Mouse (Mus musculus) frontal cortex, postnatal 10 days (tissue): ENCODE results near the gene Ldhb.
A peak's percentile ranks its signal among the peaks of the same experiment; 100 is the strongest.
"Not testable (repeated sequence)": the region's sequence is repeated elsewhere in the genome, so short reads cannot be mapped to it uniquely, and the experiment has no call there.

Source experiments
- DNase-seq, 2 experiments: peaks; one replicate each; pipeline ENCODE4 v3.0.0; 2022; ENCODE audit warnings: low spot score in 2 of 2, mixed read lengths in 1 of 2

Ldhb gene

DNA sequence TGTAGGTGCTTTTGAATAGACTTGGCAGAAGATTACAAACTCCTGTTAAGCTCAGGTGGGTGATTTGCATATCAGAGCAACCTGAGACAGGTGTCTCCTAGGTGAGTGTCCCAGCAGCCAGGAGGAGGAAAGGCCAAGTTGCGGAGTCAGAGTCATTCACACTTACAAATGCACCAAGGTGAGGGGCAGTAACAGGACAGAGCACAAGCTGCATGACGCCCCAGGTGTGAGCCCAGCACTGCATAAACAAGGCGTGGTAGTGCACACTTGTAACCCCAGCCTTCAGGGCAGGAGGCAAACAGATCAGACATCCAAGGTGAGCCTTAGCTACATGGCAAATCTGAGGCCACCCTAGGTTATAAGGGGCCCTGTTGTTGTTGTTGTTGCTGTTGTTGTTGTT is 5.1 kb upstream of the Ldhb start:
- no peak for DNase-seq

- no peak for DNase-seq
Observed at GRCm38 (mm10) chr6:142511516-142512135, 3.9 kb upstream of the Ldhb start.

- no peak for DNase-seq
Observed at GRCm38 (mm10) chr6:142508663-142509062, 906 bp upstream of the Ldhb start.

DNA sequence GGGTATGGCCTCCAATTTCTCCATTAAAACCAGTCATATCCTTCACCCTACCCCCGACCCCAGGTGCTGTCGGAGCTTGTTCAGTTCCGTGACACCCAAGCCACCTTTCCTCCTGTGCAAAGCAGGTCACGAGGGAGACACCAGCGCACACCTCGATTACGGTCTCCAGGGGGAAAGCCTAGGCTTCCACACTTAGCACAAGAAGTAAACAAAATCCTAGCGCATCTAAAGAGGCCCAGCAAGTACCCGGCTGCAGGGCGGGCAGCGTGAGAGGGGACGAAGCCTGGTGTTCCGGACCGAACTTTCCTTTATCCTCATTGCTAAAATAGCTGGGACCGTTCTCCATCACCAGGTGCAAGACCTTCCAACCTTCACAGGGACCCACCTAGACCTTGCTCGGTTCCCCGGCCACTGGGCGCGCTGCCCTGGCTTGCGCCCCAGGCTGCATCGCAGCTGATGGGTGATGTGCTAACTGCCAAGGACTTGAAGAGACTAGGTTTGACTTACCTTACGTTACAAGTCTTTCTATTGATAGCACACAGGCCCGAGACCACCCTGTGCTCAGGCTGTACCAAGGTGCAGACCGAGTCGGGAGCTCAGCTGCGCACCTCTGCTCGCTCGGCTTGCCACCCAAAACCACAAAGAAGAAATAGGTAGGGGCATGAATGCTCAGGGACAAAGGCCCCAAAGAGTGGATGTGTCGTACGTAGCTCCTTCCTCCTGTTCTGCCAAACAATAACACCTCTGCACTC is 548 bp downstream of the Ldhb start:
- DNase-seq: peak in 1 of 2 experiments; percentile 26

DNA sequence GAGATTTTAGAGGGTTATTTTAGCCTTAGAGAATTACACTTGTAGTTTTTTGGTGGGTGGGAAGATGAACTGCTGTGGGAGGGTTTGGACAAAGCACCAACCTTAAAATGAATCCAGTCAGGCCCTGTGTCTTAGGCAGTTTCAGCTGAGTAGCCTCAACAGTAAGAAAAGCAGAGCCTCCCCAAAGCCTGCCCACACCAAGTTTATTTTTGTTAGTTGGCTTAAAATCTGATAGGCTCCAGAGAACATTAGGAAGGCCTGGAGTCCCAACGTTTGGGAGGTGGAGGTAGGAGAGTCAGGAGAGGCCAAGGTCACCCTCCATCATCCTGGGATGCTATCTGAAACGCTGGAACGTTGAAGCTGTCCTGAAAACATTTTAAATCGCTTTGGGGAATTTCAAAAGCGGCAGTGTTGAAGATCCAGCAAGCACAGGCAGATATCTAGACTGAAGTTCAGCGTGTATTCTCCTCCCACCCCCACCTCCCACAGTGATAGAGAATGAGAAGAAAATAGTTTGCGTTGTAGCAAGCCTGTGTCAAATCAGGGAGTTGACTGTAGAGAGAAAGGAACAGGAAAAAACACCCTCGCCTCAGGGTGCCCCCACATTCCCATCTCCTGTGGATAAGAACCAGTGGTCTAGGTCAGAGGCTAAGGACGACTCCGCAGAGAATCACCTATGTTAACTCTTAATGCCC is 1.3 kb downstream of the Ldhb start:
- DNase-seq: no peak

GRCm38 (mm10) chr6:142503601-142504000 is 4.2 kb downstream of the Ldhb start:
- DNase-seq: no peak

- no peak for DNase-seq
Observed at GRCm38 (mm10) chr6:142502519-142503125, 5.1 kb downstream of the Ldhb start.

GRCm38 (mm10) chr6:142490114-142490513 is 17.6 kb downstream of the Ldhb start:
- not testable (repeated sequence) for DNase-seq

GRCm38 (mm10) chr6:142487638-142488037 is 20.1 kb downstream of the Ldhb start:
- DNase-seq: no peak

DNA sequence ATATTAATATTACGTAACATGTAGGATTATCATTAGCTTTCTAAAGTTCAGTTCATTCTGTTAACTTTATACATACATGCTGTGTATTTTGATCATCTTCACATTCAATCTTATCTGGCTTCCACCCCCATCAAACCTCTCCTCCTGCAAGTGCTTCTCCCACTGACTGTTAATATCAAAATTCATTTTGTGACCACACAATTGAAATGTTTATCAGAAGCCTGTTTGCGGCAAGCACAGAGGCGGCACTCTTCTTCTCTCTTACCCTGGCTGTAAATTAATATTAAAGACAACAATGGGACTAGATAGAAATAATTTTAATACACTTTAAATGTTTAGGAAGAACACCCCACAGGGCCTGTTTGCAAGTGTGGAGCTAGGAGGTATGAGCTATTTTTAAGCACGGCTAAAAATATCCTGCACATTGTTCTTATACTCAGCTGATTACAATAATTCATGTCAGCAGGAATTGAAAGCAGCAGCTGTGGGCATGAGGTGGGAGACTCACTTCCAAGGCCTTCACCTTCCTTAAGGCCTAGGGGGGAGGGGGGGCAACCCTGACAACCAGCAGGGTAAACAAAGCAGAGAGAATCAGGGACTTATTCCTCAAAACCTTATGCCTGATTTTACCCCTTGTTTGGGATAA is 22.2 kb downstream of the Ldhb start:
- DNase-seq: no peak

DNA sequence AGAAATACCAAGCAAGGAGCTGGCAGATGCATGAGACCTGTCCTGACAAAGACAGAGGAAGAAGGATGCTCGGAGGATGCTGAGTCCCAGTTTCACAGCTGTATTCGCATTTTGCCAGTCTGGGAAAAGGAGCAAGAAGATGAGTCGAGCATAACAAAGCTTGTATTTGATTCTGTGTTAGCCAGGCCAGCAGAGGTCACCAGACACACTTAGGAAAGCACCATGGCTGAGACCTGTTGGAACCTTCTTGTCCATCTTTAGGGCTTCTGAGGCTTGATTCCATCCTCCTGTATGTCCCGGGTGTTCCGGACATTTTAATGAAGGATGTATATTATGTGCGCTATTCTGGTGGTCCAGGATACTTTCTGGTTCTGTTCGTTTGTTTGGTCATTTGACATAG is 30.5 kb downstream of the Ldhb start:
- DNase-seq: no peak

GRCm38 (mm10) chr6:142472801-142473203 is 35.0 kb downstream of the Ldhb start, which contains the start of gene Gys2:
Gys2 (minus strand) TSS chr6:142473109.
- no peak for DNase-seq

- DNase-seq: no peak
Observed at GRCm38 (mm10) chr6:142471141-142471540, 36.6 kb downstream of the Ldhb start.

DNA sequence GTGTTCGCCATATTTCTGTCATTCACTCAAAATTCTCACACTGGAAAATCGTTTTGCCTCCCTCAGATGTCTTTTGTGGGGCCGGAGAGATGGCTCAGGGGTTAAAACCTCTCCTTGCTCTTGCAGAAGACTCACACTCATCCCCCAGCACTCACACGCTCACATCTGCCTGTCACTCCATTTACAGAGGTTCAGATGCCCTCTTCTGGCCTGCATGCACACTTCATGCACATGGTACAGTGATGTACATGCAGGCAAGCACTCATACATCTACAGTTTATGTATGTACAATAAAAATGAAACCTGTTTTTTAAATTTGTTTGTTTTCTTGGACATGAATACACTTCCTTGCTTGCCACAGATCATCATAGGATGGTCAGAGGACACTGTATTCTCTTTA is 38.2 kb downstream of the Ldhb start:
- no peak for DNase-seq

DNA sequence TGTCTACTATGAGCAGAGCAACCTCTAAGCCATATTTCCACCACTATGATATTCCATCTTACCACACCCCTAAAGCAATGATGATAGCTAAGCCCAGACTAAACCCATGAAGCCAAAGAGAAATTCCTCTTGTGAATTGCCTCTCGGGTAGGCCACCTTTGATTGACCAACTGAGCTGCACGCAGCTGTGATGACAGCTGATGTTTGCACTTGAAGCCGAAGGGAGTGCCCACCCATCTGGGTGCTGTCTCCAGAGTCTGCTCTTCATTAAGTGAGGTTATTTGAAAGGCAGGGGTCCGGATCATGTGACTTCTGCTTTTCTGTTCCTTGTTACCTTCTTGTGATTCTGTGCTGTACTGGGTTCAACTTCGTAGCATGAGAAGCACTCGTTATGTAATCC is 45.6 kb downstream of the Ldhb start:
- DNase-seq: no peak

- DNase-seq: no peak
Observed at GRCm38 (mm10) chr6:142459017-142459678, 48.6 kb downstream of the Ldhb start.

DNA sequence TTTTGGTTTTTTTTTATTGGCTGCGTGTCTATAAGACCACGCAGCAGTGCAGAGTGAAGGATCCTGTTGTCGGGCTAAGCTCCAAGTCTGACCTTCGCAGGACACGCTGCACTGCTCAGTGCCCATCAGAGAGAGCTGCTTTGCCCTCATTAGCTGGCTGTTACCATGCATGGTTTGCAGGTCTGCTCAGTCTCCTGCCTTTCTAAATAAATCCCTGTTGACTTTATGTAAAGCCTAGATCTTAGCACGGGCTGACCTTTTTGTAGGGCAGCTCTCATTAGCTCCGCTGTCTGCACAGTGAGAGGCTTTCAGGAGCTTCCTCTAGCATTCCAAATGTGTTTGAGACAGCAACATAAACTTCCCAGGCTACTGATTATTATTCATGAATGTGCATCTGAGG is 49.7 kb downstream of the Ldhb start:
- DNase-seq: no peak

GRCm38 (mm10) chr6:142455314-142455996 is 52.3 kb downstream of the Ldhb start:
- no peak for DNase-seq

DNA sequence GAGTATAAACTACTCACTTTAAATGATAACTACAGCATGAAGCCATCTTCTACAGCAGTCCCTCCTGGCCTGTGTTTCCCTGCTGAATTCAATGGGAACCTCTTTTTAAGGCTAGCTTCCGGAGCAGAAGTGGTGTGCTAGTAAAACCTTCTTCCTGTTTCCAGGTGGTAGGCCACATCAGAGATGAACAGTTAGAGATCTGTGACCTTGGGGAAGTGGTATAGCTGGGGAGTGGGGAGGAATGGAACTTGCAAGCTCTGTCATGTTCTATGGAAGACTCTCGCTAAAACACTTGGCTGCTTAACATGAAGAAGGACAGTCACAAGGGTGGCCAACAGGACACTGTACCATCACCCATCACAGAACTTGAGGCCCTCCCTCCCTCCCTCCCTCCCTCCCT is 54.4 kb downstream of the Ldhb start:
- no peak for DNase-seq

GRCm38 (mm10) chr6:142451381-142451780 is 56.4 kb downstream of the Ldhb start:
- DNase-seq: no peak
